Mouse (Mus musculus): Measurements from ENCODE around the gene Stmn3. TPM values are rescaled to one million over a fixed set of nuclear protein-coding genes. Genes with fewer than 3 reads are reported as not detected.

Gene Stmn3
- 1,381 and 1,726 TPM in 2 replicates for polyA plus RNA-seq (2015; fragmentation: Nextera tagmentation; extraction: Ambion mirVana)

DNA sequence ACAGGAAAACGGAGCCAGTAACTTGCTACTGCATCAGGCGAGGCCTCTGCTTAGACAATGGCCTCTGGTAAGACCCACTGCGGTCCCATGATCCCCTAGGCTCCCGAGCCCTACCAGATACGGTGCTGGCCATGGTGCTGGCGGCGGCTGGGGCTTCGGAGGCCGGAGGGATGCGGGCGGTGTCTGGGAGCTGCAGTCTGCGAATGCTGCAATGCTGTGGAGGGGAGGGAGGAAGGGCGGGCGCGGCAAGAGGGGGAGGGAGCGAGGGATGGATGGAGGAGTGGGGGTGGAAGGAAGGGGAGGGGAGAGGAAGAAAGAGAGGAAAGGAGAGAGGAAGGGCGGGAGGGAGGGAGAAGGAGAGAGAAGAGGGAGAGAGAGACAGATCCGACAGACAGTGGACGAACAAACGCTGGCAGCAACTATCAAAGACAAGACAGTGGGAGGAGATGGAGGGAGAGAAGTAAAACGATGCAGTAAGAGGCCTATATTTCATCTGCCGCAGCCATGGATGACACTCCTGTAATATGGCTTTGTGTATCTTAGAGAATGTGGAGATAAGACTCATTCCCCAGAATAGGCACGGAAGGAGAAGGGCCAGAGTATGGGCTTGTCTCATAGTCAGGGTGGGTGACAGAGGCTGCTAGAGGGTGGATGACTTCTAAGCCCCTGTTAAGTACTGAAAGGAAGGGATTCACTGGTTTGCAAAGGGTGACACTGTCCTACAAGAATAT is at the start of gene Stmn3:
Stmn3 (minus strand) TSS at position 421 of the 731 bp plus-strand sequence.
- Histone ChIP-seq H3K4me2 (peak within 1 kb of the TSS; percentile 73), H3K4me3 (replicated peaks) (peak within 1 kb of the TSS; percentile 79), H3K27ac (replicated peaks) (peak within 1 kb of the TSS; percentile 96), H3K27me3 (replicated peaks) (peaks cover 10% of the 10 kb centered on the region; the same call in 1 of the 2 replicates), H3K9me3 (replicated peaks) (no peaks in the 10 kb centered on the region), H3K36me3 (peaks cover 3% of the 10 kb centered on the region; the same call in 1 of the 2 replicates), H3K9ac (replicated peaks) (peak within 1 kb of the TSS; percentile 95), H3K4me1 (peaks cover 38% of the 10 kb centered on the region)
- ATAC-seq (ENCODE audit: low FRiP score) = peak; percentile 93
- 4% methylated on average over 19 of the region's 23 CpGs for WGBS

GRCm38 (mm10) chr2:181363946-181364345 is 49.6 kb upstream of the Stmn3 start:
- H3K27me3 ChIP-seq (replicated peaks) = no peaks in the 10 kb centered on the region
- 87% methylated on average over 3 of the region's 3 CpGs for WGBS
- H3K27ac ChIP-seq (replicated peaks) = no peak overlapping the region
- peak overlapping the region; percentile 97 for H3K4me2 ChIP-seq
- H3K9me3 ChIP-seq (replicated peaks) = no peaks in the 10 kb centered on the region
- no peak for ATAC-seq (ENCODE audit: low FRiP score)
- peak overlapping the region; percentile 88 for H3K4me3 ChIP-seq (replicated peaks)
- peaks cover 45% of the 10 kb centered on the region for H3K4me1 ChIP-seq
- H3K9ac ChIP-seq (replicated peaks) = peak overlapping the region; percentile 92
- H3K36me3 ChIP-seq = peaks cover 39% of the 10 kb centered on the region

- Histone ChIP-seq H3K4me1 (no peaks in the 10 kb centered on the region), H3K36me3 (peaks cover 85% of the 10 kb centered on the region), H3K27me3 (replicated peaks) (no peaks in the 10 kb centered on the region), H3K4me3 (replicated peaks) (no peak overlapping the region), H3K4me2 (no peak overlapping the region), H3K27ac (replicated peaks) (no peak overlapping the region), H3K9ac (replicated peaks) (no peak overlapping the region), H3K9me3 (replicated peaks) (no peaks in the 10 kb centered on the region)
- ATAC-seq (ENCODE audit: low FRiP score) = no peak
- 88% methylated on average over 3 of the region's 3 CpGs for WGBS
Observed at GRCm38 (mm10) chr2:181356780-181357179, 42.5 kb upstream of the Stmn3 start.

DNA sequence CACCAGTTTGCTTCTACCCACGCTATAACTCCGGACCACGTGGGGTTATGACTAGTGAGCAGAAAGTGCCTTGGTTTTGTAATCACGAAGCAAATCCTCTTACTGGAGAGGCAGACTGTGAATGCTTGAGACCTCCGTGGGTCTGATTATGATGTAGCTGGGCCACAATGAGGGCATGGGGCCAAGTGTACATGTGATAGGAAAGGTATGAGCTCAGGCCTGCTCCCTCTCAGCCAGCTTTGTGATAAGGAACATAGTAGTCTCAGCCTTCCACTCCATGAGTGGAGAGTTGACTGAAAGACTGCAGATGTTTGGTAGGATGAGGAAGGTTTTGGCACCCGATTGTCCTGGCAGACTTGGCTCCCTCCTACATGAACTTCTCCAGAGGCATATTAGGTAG is 28.5 kb upstream of the Stmn3 start:
- 92% methylated on average over 6 of the region's 6 CpGs for WGBS
- H3K4me1 ChIP-seq = no peaks in the 10 kb centered on the region
- no peak for ATAC-seq (ENCODE audit: low FRiP score)
- H3K9ac ChIP-seq (replicated peaks) = no peak overlapping the region
- H3K4me3 ChIP-seq (replicated peaks) = no peak overlapping the region
- H3K9me3 ChIP-seq (replicated peaks) = no peaks in the 10 kb centered on the region
- no peak overlapping the region for H3K27ac ChIP-seq (replicated peaks)
- peaks cover 69% of the 10 kb centered on the region for H3K36me3 ChIP-seq
- H3K27me3 ChIP-seq (replicated peaks) = no peaks in the 10 kb centered on the region
- H3K4me2 ChIP-seq = no peak overlapping the region

GRCm38 (mm10) chr2:181340426-181340825 is 26.1 kb upstream of the Stmn3 start:
- Histone ChIP-seq H3K4me2 (no peak overlapping the region), H3K9me3 (replicated peaks) (no peaks in the 10 kb centered on the region), H3K27me3 (replicated peaks) (no peaks in the 10 kb centered on the region), H3K27ac (replicated peaks) (no peak overlapping the region), H3K9ac (replicated peaks) (no peak overlapping the region), H3K36me3 (peaks cover 72% of the 10 kb centered on the region), H3K4me3 (replicated peaks) (no peak overlapping the region), H3K4me1 (no peaks in the 10 kb centered on the region)
- no peak for ATAC-seq (ENCODE audit: low FRiP score)
- WGBS = 84% methylated on average over 4 of the region's 4 CpGs

DNA sequence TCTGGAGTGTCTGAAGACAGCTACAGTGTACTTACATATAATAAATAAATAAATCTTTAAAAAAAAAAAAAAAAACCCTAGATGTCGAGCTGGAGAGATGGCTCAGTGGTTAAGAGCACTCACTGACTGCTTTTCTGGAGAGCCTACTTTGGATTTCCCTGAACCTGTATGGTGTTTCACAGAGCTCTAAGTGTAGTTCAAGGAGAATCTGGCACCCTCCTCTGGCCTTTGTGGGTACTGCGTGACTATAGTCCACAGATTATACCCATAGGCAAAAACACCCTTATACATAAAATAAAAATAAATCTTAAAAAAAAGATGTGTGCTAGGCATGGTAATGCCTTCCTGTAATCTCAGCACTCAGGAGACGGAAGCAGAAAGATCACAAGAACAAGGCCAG is 19.7 kb upstream of the Stmn3 start:
- WGBS = 62% methylated on average over 3 of the region's 3 CpGs
- H3K4me1 ChIP-seq = no peaks in the 10 kb centered on the region
- ATAC-seq (ENCODE audit: low FRiP score) = peak; percentile 59; the same call in 1 of the 2 replicates
- H3K36me3 ChIP-seq = peaks cover 75% of the 10 kb centered on the region
- H3K27ac ChIP-seq (replicated peaks) = no peak overlapping the region
- no peaks in the 10 kb centered on the region for H3K9me3 ChIP-seq (replicated peaks)
- no peak overlapping the region for H3K4me3 ChIP-seq (replicated peaks)
- no peaks in the 10 kb centered on the region for H3K27me3 ChIP-seq (replicated peaks)
- no peak overlapping the region for H3K9ac ChIP-seq (replicated peaks)
- H3K4me2 ChIP-seq = no peak overlapping the region

DNA sequence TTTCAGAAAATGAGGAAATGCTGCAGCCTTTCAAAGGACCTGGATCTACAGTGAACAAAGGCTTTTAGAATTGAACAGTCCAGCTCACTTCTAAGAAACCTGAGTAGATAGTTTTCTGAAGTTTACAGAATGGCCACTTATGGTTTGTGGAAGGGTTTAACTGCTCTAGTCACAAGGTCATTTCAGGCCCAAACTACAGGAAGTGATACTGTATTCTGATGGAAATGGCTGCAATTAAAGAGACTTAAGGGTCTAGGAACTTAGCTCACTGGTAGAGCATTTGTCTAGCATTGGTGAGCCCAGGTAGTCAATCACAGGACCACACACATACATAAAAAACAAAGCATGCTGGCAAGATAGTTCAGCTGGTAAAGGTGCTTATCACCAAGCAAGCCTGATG is 18.2 kb upstream of the Stmn3 start:
- H3K4me3 ChIP-seq (replicated peaks) = no peak overlapping the region
- H3K4me2 ChIP-seq = no peak overlapping the region
- H3K27me3 ChIP-seq (replicated peaks) = no peaks in the 10 kb centered on the region
- H3K36me3 ChIP-seq = peaks cover 77% of the 10 kb centered on the region
- no peak overlapping the region for H3K9ac ChIP-seq (replicated peaks)
- no peak for ATAC-seq (ENCODE audit: low FRiP score)
- no peaks in the 10 kb centered on the region for H3K9me3 ChIP-seq (replicated peaks)
- no peak overlapping the region for H3K27ac ChIP-seq (replicated peaks)
- no peaks in the 10 kb centered on the region for H3K4me1 ChIP-seq

GRCm38 (mm10) chr2:181326098-181326497 is 11.8 kb upstream of the Stmn3 start:
- Histone ChIP-seq H3K4me1 (no peaks in the 10 kb centered on the region), H3K4me3 (replicated peaks) (no peak overlapping the region), H3K36me3 (peaks cover 82% of the 10 kb centered on the region), H3K9me3 (replicated peaks) (no peaks in the 10 kb centered on the region), H3K9ac (replicated peaks) (no peak overlapping the region), H3K27ac (replicated peaks) (no peak overlapping the region), H3K4me2 (no peak overlapping the region), H3K27me3 (replicated peaks) (no peaks in the 10 kb centered on the region)
- no peak for ATAC-seq (ENCODE audit: low FRiP score)
- WGBS = 98% methylated on average over 2 of the region's 2 CpGs

GRCm38 (mm10) chr2:181322136-181322535 is 7.8 kb upstream of the Stmn3 start:
- Histone ChIP-seq H3K4me3 (replicated peaks) (no peak overlapping the region), H3K36me3 (peaks cover 46% of the 10 kb centered on the region), H3K9ac (replicated peaks) (no peak overlapping the region), H3K4me1 (peaks cover 19% of the 10 kb centered on the region), H3K27me3 (replicated peaks) (0 out of 2 replicates have a peak, but pooled peaks cover 2% of the 10 kb centered on the region), H3K27ac (replicated peaks) (no peak overlapping the region), H3K4me2 (no peak overlapping the region), H3K9me3 (replicated peaks) (no peaks in the 10 kb centered on the region)
- ATAC-seq (ENCODE audit: low FRiP score) = no peak
- 68% methylated on average over 5 of the region's 5 CpGs for WGBS

DNA sequence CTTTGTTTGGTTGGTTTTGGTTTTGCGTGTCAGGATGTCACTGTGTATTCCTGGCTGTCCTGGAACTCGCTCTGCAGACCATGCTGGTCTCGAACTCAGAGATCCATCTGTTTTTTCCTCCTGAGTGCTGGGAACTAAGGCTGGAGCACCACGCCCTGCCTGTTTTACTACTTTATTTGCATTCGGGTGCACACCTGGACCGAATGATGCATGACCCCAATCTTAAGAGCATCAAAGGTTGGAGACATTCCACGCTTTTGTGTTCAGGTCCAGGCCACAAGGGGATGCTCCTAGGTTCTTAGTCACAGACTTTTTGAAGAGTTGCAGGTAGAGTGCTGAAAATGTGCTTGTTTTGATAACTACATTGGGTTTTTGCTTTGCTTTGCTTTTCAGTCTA is 5.8 kb upstream of the Stmn3 start:
- H3K4me2 ChIP-seq = peak overlapping the region; percentile 70
- H3K4me1 ChIP-seq = peaks cover 19% of the 10 kb centered on the region
- no peak for ATAC-seq (ENCODE audit: low FRiP score)
- H3K36me3 ChIP-seq = peaks cover 27% of the 10 kb centered on the region
- H3K9ac ChIP-seq (replicated peaks) = peak overlapping the region; percentile 53
- H3K9me3 ChIP-seq (replicated peaks) = no peaks in the 10 kb centered on the region
- 16% methylated on average over 7 of the region's 7 CpGs for WGBS
- H3K27ac ChIP-seq (replicated peaks) = peak overlapping the region; percentile 74; the same call in 1 of the 2 replicates
- H3K4me3 ChIP-seq (replicated peaks) = peak overlapping the region; percentile 56
- H3K27me3 ChIP-seq (replicated peaks) = peaks cover 10% of the 10 kb centered on the region; the same call in 1 of the 2 replicates

DNA sequence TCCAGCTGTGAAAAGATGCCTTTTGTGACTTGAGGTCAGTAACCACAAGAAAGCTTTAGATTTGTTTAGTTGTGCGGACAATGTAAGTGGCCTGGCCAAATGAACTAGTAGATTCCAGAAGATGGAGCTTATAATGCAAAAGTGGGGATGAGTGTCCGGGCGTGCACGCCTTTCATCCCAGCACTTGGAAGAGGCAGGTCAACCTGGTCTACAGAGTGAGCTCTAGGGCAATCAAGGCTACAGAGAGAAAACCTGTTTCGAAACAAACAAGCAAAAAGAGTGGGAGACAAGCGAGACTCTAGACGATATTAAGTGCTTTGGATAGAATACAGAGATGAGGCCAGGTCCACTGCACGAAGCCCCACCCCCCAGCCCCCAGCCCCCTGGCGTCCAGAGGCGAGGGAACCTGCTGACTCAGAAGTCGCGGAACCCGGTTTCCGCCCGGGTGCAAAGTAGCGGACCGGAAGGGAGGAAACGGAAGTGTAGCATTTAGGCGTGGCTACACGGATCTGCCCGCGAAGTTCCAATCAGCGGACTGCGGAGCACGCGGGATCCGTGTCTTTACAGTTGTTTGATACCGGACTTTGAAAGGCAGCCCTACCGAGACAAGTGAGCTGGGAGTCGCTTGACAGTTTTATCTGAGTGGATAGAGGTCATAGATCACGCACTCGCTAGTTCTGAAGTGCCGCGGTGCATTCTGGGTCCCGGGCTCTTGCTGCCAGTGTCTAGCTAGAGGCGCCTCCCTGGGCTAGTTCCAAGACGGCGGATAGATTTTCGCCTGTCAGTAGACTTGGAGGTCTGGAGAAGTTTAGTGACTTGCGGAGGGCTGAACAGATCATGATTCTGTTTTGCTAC is 5.2 kb upstream of the Stmn3 start, which contains the start of gene Rtel1:
Rtel1 (plus strand) TSS at position 492 of the 855 bp plus-strand sequence.
- H3K9me3 ChIP-seq (replicated peaks) = no peaks in the 10 kb centered on the region
- peak within 1 kb of the TSS; percentile 53 for H3K9ac ChIP-seq (replicated peaks)
- peak within 1 kb of the TSS; percentile 56 for H3K4me3 ChIP-seq (replicated peaks)
- WGBS = 6% methylated on average over 40 of the region's 40 CpGs
- peak within 1 kb of the TSS; percentile 70 for H3K4me2 ChIP-seq
- peak within 1 kb of the TSS; percentile 74 for H3K27ac ChIP-seq (replicated peaks)
- peaks cover 10% of the 10 kb centered on the region; the same call in 1 of the 2 replicates for H3K27me3 ChIP-seq (replicated peaks)
- ATAC-seq (ENCODE audit: low FRiP score) = peak; percentile 91
- peaks cover 24% of the 10 kb centered on the region for H3K4me1 ChIP-seq
- peaks cover 20% of the 10 kb centered on the region for H3K36me3 ChIP-seq

Data from neural tube, embryonic 15.5 days (tissue).